Comparison of ENCODE assay signal across 8 mouse cellular contexts in the genomic region with DNA sequence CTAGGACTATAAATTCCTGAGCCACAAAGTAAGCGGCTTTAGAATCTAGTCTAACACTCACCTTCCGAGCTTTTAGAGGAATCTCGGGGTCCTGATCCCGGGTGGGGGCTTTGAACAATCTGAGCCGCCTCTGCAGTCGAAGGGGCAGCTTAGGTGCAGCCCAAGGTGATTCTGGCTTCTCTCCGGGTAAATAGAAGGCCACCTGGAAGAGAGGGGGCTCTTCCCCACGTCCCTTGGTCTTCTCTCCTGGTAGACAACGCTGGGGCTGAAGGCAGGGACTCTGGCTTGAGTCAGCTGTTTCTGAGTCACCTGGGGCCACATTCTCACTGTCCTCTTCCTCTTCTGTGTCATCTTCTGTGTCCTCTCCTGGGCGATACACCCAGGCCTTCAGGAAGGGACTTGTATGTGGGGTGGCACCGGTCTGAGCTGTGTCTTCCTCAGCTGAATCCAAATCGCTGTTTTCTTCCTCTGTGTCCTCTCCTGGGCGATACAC. TPM values are rescaled to one million over a fixed set of nuclear protein-coding genes. Genes with fewer than 3 reads are reported as not detected.
A peak's percentile ranks its signal among the peaks of the same experiment; 100 is the strongest.
DNase-seq lines count a peak whose midpoint lies in the region; ATAC-seq lines count a peak whose summit lies in the region.

No protein-coding gene starts in this region.

- peaks cover 20% of the 10 kb centered on the region for H3K36me3 ChIP-seq in forebrain, embryonic 10.5 days (replicated peaks)
- H3K36me3 ChIP-seq in forebrain, embryonic 14.5 days (ENCODE audit: control insufficient read depth, insufficient read depth, low read length), result no peaks in the 10 kb centered on the region
- H3K36me3 ChIP-seq in intestine, embryonic 16.5 days (ENCODE audit: control insufficient read depth, insufficient read depth, low read length), result no peaks in the 10 kb centered on the region
- H3K36me3 ChIP-seq in stomach, embryonic 15.5 days, result no peaks in the 10 kb centered on the region

- H3K4me2 ChIP-seq in forebrain, embryonic 14.5 days (ENCODE audit: low read length), result no peak overlapping the region
- no peak overlapping the region for H3K4me2 ChIP-seq in intestine, embryonic 16.5 days (ENCODE audit: low read depth, low read length)
- H3K4me2 ChIP-seq in stomach, embryonic 15.5 days, result peak overlapping the region; percentile 28

- no peak for ATAC-seq in forebrain, embryonic 14.5 days
- no peak for ATAC-seq in intestine, embryonic 16.5 days
- ATAC-seq in stomach, embryonic 15.5 days (ENCODE audit: insufficient read depth, low FRiP score, low read depth), result no peak

- DNase-seq in forebrain, embryonic 10.5 days (ENCODE audit: extremely low spot score, low spot score), result no peak
- no peak for DNase-seq in forebrain, embryonic 14.5 days (ENCODE audit: low spot score)
- peak; percentile 30 for DNase-seq in lung, postnatal 36 days
- DNase-seq in lung, postnatal 14 days, result no peak
- no peak for DNase-seq in urinary bladder, postnatal 25 days (ENCODE audit: low spot score)
- DNase-seq in testis, postnatal 10 days (ENCODE audit: low spot score), result no peak

- WGBS in forebrain, embryonic 10.5 days, result 86% methylated on average over 13 of the region's 13 CpGs
- WGBS in forebrain, embryonic 14.5 days, result 90% methylated on average over 12 of the region's 13 CpGs
- WGBS in intestine, embryonic 16.5 days, result 74% methylated on average over 12 of the region's 13 CpGs
- 80% methylated on average over 13 of the region's 13 CpGs for WGBS in stomach, embryonic 15.5 days

- no peak overlapping the region for H3K27ac ChIP-seq in forebrain, embryonic 10.5 days
- no peak overlapping the region for H3K27ac ChIP-seq in forebrain, embryonic 14.5 days (ENCODE audit: low read depth, low read length)
- H3K27ac ChIP-seq in intestine, embryonic 16.5 days (ENCODE audit: low read length), result no peak overlapping the region
- 0 out of 2 replicates have a peak overlapping the region, but pooled peaks have one; percentile 40 for H3K27ac ChIP-seq in stomach, embryonic 15.5 days

- no peaks in the 10 kb centered on the region for H3K27me3 ChIP-seq in forebrain, embryonic 10.5 days (ENCODE audit: poor library complexity, severe bottlenecking)
- H3K27me3 ChIP-seq in forebrain, embryonic 14.5 days (replicated peaks; ENCODE audit: control insufficient read depth, insufficient read depth, low read length), result no peaks in the 10 kb centered on the region
- no peaks in the 10 kb centered on the region for H3K27me3 ChIP-seq in intestine, embryonic 16.5 days (replicated peaks; ENCODE audit: control insufficient read depth, insufficient read depth, low read length)
- no peaks in the 10 kb centered on the region for H3K27me3 ChIP-seq in stomach, embryonic 15.5 days (replicated peaks)

- peaks cover 47% of the 10 kb centered on the region for H3K4me1 ChIP-seq in forebrain, embryonic 10.5 days
- H3K4me1 ChIP-seq in forebrain, embryonic 14.5 days (ENCODE audit: control insufficient read depth, insufficient read depth, low read length), result peaks cover 6% of the 10 kb centered on the region
- H3K4me1 ChIP-seq in intestine, embryonic 16.5 days (ENCODE audit: control insufficient read depth, insufficient read depth, low read length), result peaks cover 19% of the 10 kb centered on the region
- peaks cover 19% of the 10 kb centered on the region for H3K4me1 ChIP-seq in stomach, embryonic 15.5 days

- no peaks in the 10 kb centered on the region for H3K9me3 ChIP-seq in forebrain, embryonic 10.5 days
- H3K9me3 ChIP-seq in forebrain, embryonic 14.5 days (replicated peaks; ENCODE audit: control insufficient read depth, low read length), result no peaks in the 10 kb centered on the region
- no peaks in the 10 kb centered on the region for H3K9me3 ChIP-seq in intestine, embryonic 16.5 days (ENCODE audit: control insufficient read depth, low read length)
- H3K9me3 ChIP-seq in stomach, embryonic 15.5 days, result no peaks in the 10 kb centered on the region

- H3K4me3 ChIP-seq in forebrain, embryonic 10.5 days, result peak overlapping the region; percentile 30
- H3K4me3 ChIP-seq in forebrain, embryonic 14.5 days (ENCODE audit: low read depth, low read length), result no peak overlapping the region
- H3K4me3 ChIP-seq in intestine, embryonic 16.5 days (ENCODE audit: low read length), result peak overlapping the region; percentile 16
- peak overlapping the region; percentile 17 for H3K4me3 ChIP-seq in stomach, embryonic 15.5 days (replicated peaks)

- H3K9ac ChIP-seq in forebrain, embryonic 14.5 days (ENCODE audit: low read length), result no peak overlapping the region
- peak overlapping the region; percentile 47; the same call in 1 of the 2 replicates for H3K9ac ChIP-seq in intestine, embryonic 16.5 days (ENCODE audit: low read depth, low read length)
- H3K9ac ChIP-seq in stomach, embryonic 15.5 days, result no peak overlapping the region

RNA-seq across cellular contexts. Expression of a gene that starts 2.3 kb away (rescaled TPM):
- polyA plus RNA-seq in forebrain, embryonic 10.5 days (2016; fragmentation: Nextera tagmentation; extraction: Ambion mirVana), result 16.4 and 17.7 TPM in 2 replicates
- 13.1 and 19.3 TPM in 2 replicates for polyA plus RNA-seq in forebrain, embryonic 14.5 days (2014; fragmentation: Nextera tagmentation; extraction: Ambion mirVana)
- 17.3 and 19.1 TPM in 2 replicates for polyA plus RNA-seq in intestine, embryonic 16.5 days (2015; fragmentation: Nextera tagmentation; extraction: Ambion mirVana)
- polyA plus RNA-seq in stomach, embryonic 15.5 days (2015; fragmentation: Nextera tagmentation; extraction: Ambion mirVana), result 21.1 and 36.1 TPM in 2 replicates

RNA-seq across cellular contexts. Expression of a gene that starts 2.4 kb away (rescaled TPM):
- 1.1 and 1.2 TPM in 2 replicates for polyA plus RNA-seq in forebrain, embryonic 10.5 days (2016; fragmentation: Nextera tagmentation; extraction: Ambion mirVana)
- polyA plus RNA-seq in forebrain, embryonic 14.5 days (2014; fragmentation: Nextera tagmentation; extraction: Ambion mirVana), result 0.76 and 1.2 TPM in 2 replicates
- 1.4 and 1.6 TPM in 2 replicates for polyA plus RNA-seq in intestine, embryonic 16.5 days (2015; fragmentation: Nextera tagmentation; extraction: Ambion mirVana)
- 2.9 TPM in 2 replicates for polyA plus RNA-seq in stomach, embryonic 15.5 days (2015; fragmentation: Nextera tagmentation; extraction: Ambion mirVana)

RNA-seq across cellular contexts. Expression of a gene that starts 13.5 kb away (rescaled TPM):
- polyA plus RNA-seq in forebrain, embryonic 10.5 days (2016; fragmentation: Nextera tagmentation; extraction: Ambion mirVana), result 99.3 and 106 TPM in 2 replicates
- 69.0 and 96.5 TPM in 2 replicates for polyA plus RNA-seq in forebrain, embryonic 14.5 days (2014; fragmentation: Nextera tagmentation; extraction: Ambion mirVana)
- polyA plus RNA-seq in intestine, embryonic 16.5 days (2015; fragmentation: Nextera tagmentation; extraction: Ambion mirVana), result 251 and 266 TPM in 2 replicates
- 214 and 230 TPM in 2 replicates for polyA plus RNA-seq in stomach, embryonic 15.5 days (2015; fragmentation: Nextera tagmentation; extraction: Ambion mirVana)

RNA-seq across cellular contexts. Expression of a gene that starts 31.0 kb away (rescaled TPM):
- polyA plus RNA-seq in forebrain, embryonic 10.5 days (2016; fragmentation: Nextera tagmentation; extraction: Ambion mirVana), result 0.39 and 0.63 TPM in 2 replicates
- polyA plus RNA-seq in forebrain, embryonic 14.5 days (2014; fragmentation: Nextera tagmentation; extraction: Ambion mirVana), result 0.17 and 0.22 TPM in 2 replicates
- polyA plus RNA-seq in intestine, embryonic 16.5 days (2015; fragmentation: Nextera tagmentation; extraction: Ambion mirVana), result 2.9 and 3.3 TPM in 2 replicates
- 2.2 and 3.9 TPM in 2 replicates for polyA plus RNA-seq in stomach, embryonic 15.5 days (2015; fragmentation: Nextera tagmentation; extraction: Ambion mirVana)

RNA-seq across cellular contexts. Expression of a gene that starts 35.1 kb away (rescaled TPM):
- polyA plus RNA-seq in forebrain, embryonic 10.5 days (2016; fragmentation: Nextera tagmentation; extraction: Ambion mirVana), result 6.4 and 7.2 TPM in 2 replicates
- polyA plus RNA-seq in forebrain, embryonic 14.5 days (2014; fragmentation: Nextera tagmentation; extraction: Ambion mirVana), result 1.4 and 1.6 TPM in 2 replicates
- 1.9 and 2.2 TPM in 2 replicates for polyA plus RNA-seq in intestine, embryonic 16.5 days (2015; fragmentation: Nextera tagmentation; extraction: Ambion mirVana)
- polyA plus RNA-seq in stomach, embryonic 15.5 days (2015; fragmentation: Nextera tagmentation; extraction: Ambion mirVana), result 3.5 and 3.7 TPM in 2 replicates
